Mouse (Mus musculus) brain, embryonic 14.5 days (tissue): ENCODE measurements at regions not wholly inside any gene's neighbourhood (a gene's known extent, or its start where the extent isn't known, plus 50 kb on each side); places are given as distances from the start of the nearest gene placed in this dataset.

ENCODE experiments used
- CTCF ChIP-seq: fragments of 200-500 bp; IDR thresholded peaks from 2 replicates; pipeline ENCODE4 v1.5.1; 2012; ENCODE audit warnings: inconsistent platforms, mild to moderate bottlenecking, moderate library complexity, borderline replicate concordance; ENCODE audit not compliant: insufficient read depth, insufficient read length; ENCODE audit errors: extremely low read depth
- POLR2A ChIP-seq: fragments of 200-500 bp; IDR thresholded peaks from 2 replicates; pipeline ENCODE4 v1.6.1; 2012; ENCODE audit warnings: mild to moderate bottlenecking, inconsistent platforms, borderline replicate concordance; ENCODE audit not compliant: poor library complexity, insufficient read depth, insufficient read length, severe bottlenecking; ENCODE audit errors: extremely low read depth

DNA sequence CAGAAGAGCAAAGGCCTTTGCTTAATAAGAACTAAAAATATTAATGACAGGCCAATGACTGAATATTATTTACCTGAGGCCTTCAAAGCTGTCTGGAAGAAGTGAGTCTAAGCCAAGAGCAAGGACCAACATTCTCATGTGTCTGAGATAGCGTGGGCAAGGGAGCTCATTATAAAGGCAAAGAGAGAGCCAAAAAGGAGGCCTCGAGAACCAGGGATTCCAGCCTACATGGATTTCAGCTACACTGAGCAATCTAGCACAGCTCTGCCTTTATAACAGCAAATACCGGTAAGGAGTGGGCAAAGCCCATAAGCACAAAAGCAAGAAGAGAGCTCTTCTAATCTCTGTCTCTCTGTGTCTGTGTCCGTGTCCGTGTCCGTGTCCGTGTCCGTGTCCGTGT, 93.0 kb downstream of the Erv3 start:
- TF ChIP-seq CTCF: no peak
- TF ChIP-seq POLR2A: no peak
